Mouse (Mus musculus) limb, embryonic 14.5 days (tissue): ENCODE results near the gene Ccdc159. TPM values are rescaled to one million over a fixed set of nuclear protein-coding genes. Genes with fewer than 3 reads are reported as not detected.
A peak's percentile ranks its signal among the peaks of the same experiment; 100 is the strongest.

Experiments used
- ATAC-seq: fragments of 200-750 bp; cut with Nextera tagmentation; 2 replicates; pipeline ENCODE4 v1.8.0; 2017; ENCODE audit warnings: low read depth, moderate number of reproducible peaks, moderate TSS enrichment; ENCODE audit not compliant: low FRiP score
- DNase-seq: peaks from one replicate; pipeline ENCODE4 v3.0.0-alpha.2; 2015; ENCODE audit warnings: low spot score
- H3K27ac ChIP-seq: fragments of 300-500 bp; sonication (generic); replicated peaks from 2 replicates; pipeline ENCODE4 v1.5.1; 2014; ENCODE audit warnings: low read depth, mild to moderate bottlenecking, low read length, moderate library complexity, mixed read lengths
- H3K27me3 ChIP-seq: fragments of 300-500 bp; sonication (generic); 2 replicates; pipeline ENCODE4 v1.6.1; 2014; ENCODE audit warnings: low read length, mixed read lengths; ENCODE audit not compliant: control insufficient read depth, insufficient read depth
- H3K36me3 ChIP-seq: fragments of 300-500 bp; sonication (generic); 2 replicates; pipeline ENCODE4 v1.6.1; 2014; ENCODE audit warnings: mild to moderate bottlenecking, low read length, moderate library complexity, mixed read lengths; ENCODE audit not compliant: control insufficient read depth, insufficient read depth
- H3K4me1 ChIP-seq: fragments of 300-500 bp; sonication (generic); 2 replicates; pipeline ENCODE4 v1.6.1; 2014; ENCODE audit warnings: antibody characterized with exemption, low read length, mixed read lengths; ENCODE audit not compliant: control insufficient read depth, insufficient read depth
- H3K4me2 ChIP-seq: fragments of 300-500 bp; sonication (generic); replicated peaks from 2 replicates; pipeline ENCODE4 v1.6.1; 2014; ENCODE audit warnings: low read depth, mild to moderate bottlenecking, low read length, moderate library complexity; ENCODE audit not compliant: severe bottlenecking
- H3K4me3 ChIP-seq: fragments of 300-500 bp; sonication (generic); replicated peaks from 2 replicates; pipeline ENCODE4 v1.5.1; 2014; ENCODE audit warnings: low read length
- H3K9ac ChIP-seq: fragments of 300-500 bp; sonication (generic); 2 replicates; pipeline ENCODE4 v1.6.1; 2014; ENCODE audit warnings: mild to moderate bottlenecking, low read depth, low read length, moderate library complexity; ENCODE audit not compliant: severe bottlenecking
- H3K9me3 ChIP-seq: fragments of 300-500 bp; sonication (generic); 2 replicates; pipeline ENCODE4 v1.6.1; 2016; ENCODE audit warnings: low read length; ENCODE audit not compliant: control insufficient read depth
- POLR2A ChIP-seq: fragments of 200-500 bp; IDR thresholded peaks from 2 replicates; pipeline ENCODE4 v1.8.0; 2012; ENCODE audit warnings: inconsistent platforms, mild to moderate bottlenecking, moderate library complexity, borderline replicate concordance; ENCODE audit not compliant: insufficient read depth, insufficient read length; ENCODE audit errors: extremely low read depth
- WGBS: fragments of 180-500 bp; shearing (Covaris S2); extraction: QIAGEN DNeasy Blood & Tissue Kit; methylation state at CpG from one replicate; pipeline ENCODE4 v1.1.7; 2014; 5-methylcytosine and 5-hydroxymethylcytosine counted together
- polyA plus RNA-seq, 2 experiments: library from polyadenylated mRNA; depleted of rRNA in 1 of 2; stranded (reverse) in 1 of 2; unstranded in 1 of 2; fragments of >200 nt; fragmentation: Nextera tagmentation in 1 of 2; extraction: Ambion mirVana in 1 of 2; gene quantifications; 2 replicates each; pipeline versions ENCODE4 v1.2.1 to v1.2.3; 2012 to 2014

Gene Ccdc159
- polyA plus RNA-seq, 2 experiments, result 2.8 to 9.6 TPM

DNA sequence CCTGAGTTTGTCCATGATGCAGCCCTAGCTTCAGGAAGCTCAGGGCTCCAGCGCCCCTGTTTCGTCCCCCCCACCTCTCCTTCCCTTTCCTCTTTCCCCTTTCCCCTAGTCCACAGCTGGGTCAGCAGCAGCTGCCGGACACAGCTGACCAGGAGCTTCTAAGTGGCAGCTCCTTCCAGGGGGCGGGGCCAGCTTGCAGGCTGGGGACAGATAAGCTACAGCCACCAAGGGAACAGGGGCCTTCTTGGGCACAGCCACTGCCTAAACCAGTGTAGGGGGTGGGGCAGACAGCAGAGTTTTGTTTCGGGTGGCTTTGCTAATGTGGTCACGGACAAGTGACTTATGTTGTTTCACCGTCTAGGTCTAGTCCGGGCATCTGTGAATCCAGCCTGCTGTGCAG is 36.1 kb downstream of the Ccdc159 start, which contains the start of gene Epor:
Gene Epor, minus strand, starts transcription at position 90 of the 400 bp plus-strand sequence.
- Histone ChIP-seq H3K4me3 (peak within 1 kb of the TSS; percentile 41), H3K36me3 (0 out of 2 replicates have a peak, but pooled peaks cover 3% of the 10 kb centered on the region), H3K27ac (no peak within 1 kb of the TSS), H3K9me3 (no peaks in the 10 kb centered on the region), H3K27me3 (peaks cover 46% of the 10 kb centered on the region), H3K4me1 (peaks cover 7% of the 10 kb centered on the region; the same call in 1 of the 2 replicates), H3K9ac (peak within 1 kb of the TSS; percentile 46), H3K4me2 (peak within 1 kb of the TSS; percentile 92)
- 23% methylated on average over 8 of the region's 8 CpGs for WGBS
- ATAC-seq, result peak; percentile 58
- DNase-seq, result peak; percentile 18
- TF ChIP-seq POLR2A, result no peak

GRCm38 (mm10) chr9:21968883-21969282 is 41.6 kb downstream of the Ccdc159 start:
- DNase-seq (no peak), ATAC-seq (no peak)
- Histone ChIP-seq H3K4me2 (no peak overlapping the region), H3K36me3 (no peaks in the 10 kb centered on the region), H3K4me1 (no peaks in the 10 kb centered on the region), H3K4me3 (no peak overlapping the region), H3K27ac (no peak overlapping the region), H3K27me3 (no peaks in the 10 kb centered on the region), H3K9ac (no peak overlapping the region), H3K9me3 (no peaks in the 10 kb centered on the region)
- TF ChIP-seq POLR2A, result no peak
- WGBS, result 42% methylated on average over 6 of the region's 6 CpGs

DNA sequence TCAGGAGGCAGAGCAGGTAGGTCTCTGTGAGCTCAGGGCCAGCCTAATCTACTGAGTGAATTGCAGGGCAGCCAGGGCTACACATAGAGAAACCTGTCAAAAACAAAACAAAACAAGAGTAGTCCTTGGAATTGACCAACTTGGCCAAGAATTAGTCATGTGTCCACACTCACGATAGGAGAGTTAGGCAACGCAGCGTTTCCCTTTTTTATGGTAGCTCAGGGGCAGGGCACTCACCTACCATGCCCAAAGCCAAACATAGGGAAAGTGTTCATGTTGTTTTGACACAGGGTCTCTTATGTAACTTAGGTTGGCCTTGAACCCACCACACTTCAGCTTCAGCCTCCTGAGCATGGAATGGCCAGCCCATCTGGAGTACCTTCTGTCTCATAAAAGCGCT is 42.0 kb downstream of the Ccdc159 start:
- H3K36me3 ChIP-seq, result no peaks in the 10 kb centered on the region
- no peak for TF ChIP-seq POLR2A
- no peak overlapping the region for H3K4me3 ChIP-seq
- WGBS, result 93% methylated on average over 4 of the region's 4 CpGs
- no peak overlapping the region for H3K27ac ChIP-seq
- H3K9ac ChIP-seq, result no peak overlapping the region
- no peak overlapping the region for H3K4me2 ChIP-seq
- DNase-seq (no peak), ATAC-seq (no peak)
- no peaks in the 10 kb centered on the region for H3K27me3 ChIP-seq
- no peaks in the 10 kb centered on the region for H3K9me3 ChIP-seq
- H3K4me1 ChIP-seq, result no peaks in the 10 kb centered on the region

DNA sequence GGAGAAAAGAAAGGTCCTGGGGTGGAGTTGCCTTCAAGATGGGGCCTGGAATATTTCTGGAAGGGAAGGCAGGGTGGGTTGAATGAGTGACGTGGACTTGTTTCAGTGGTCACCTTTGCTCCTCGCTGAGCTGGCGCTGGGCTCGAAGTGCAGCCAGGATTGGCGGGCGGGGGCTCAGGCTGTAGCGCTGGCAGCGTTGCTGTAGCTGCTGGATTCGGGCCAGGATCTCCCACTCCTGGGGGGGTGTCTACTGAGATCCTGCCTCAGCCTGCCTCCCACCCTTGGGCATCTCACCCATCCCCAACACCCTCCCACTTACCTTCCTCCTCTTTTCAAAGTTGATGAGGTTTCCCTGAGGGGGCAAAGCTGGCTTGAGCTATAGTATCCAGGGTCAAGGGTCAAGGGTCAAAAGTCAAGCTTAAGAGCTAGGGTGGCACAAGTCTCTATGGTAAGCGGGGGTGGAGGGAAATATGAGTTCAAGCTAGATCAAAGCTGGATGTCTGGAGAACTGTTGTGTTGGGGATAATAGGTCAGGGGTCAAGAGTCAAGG is 49.4 kb downstream of the Ccdc159 start:
- no peak for ATAC-seq
- no peak overlapping the region for H3K4me2 ChIP-seq
- 86% methylated on average over 10 of the region's 10 CpGs for WGBS
- no peak overlapping the region for H3K4me3 ChIP-seq
- no peak for TF ChIP-seq POLR2A
- no peak overlapping the region for H3K27ac ChIP-seq
- no peak for DNase-seq
- H3K36me3 ChIP-seq, result no peaks in the 10 kb centered on the region
- no peaks in the 10 kb centered on the region for H3K9me3 ChIP-seq
- H3K9ac ChIP-seq, result no peak overlapping the region
- H3K4me1 ChIP-seq, result no peaks in the 10 kb centered on the region
- no peaks in the 10 kb centered on the region for H3K27me3 ChIP-seq

DNA sequence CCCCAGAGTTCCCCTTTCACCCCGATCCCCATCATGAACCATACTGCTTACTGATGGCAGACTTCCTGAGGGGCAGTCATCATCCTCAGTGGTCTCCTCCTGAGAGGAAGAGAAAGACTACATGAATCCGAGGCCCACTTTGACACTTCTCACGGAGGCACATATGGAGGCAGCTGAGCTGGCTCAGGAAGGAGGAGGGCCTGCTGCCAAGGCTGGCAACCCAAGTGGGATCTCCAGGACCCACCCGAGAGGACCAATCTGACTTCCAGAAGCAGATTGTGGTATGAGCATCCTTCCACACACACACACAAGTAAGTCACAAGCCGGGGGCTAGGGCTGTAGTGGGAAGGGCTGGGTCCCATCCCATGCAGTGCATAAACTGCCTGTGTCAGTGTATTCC is 50.1 kb downstream of the Ccdc159 start:
- Histone ChIP-seq H3K9ac (no peak overlapping the region), H3K27ac (no peak overlapping the region), H3K4me1 (no peaks in the 10 kb centered on the region), H3K9me3 (no peaks in the 10 kb centered on the region), H3K4me3 (no peak overlapping the region), H3K27me3 (no peaks in the 10 kb centered on the region), H3K4me2 (no peak overlapping the region), H3K36me3 (no peaks in the 10 kb centered on the region)
- 87% methylated on average over 5 of the region's 5 CpGs for WGBS
- no peak for DNase-seq
- no peak for TF ChIP-seq POLR2A
- no peak for ATAC-seq
